Mouse (Mus musculus): Measurements from ENCODE around the gene Mien1. TPM values are rescaled to one million over a fixed set of nuclear protein-coding genes. Genes with fewer than 3 reads are reported as not detected.

Gene Mien1
- total RNA-seq, 1 experiment from 2014 or later: 74.3 TPM

GRCm38 (mm10) chr11:98388282-98388681 is 50.5 kb downstream of the Mien1 start:
- DNase-seq: no peak

Other genes with a start within 250 kb of the Mien1 start
- gene Med1, start 245.7 kb downstream of the Mien1 start, total RNA-seq (2021): 52.3 and 58.3 TPM in 2 replicates
- gene Cdk12, start 235.9 kb downstream of the Mien1 start, total RNA-seq (2021): 46.2 and 46.6 TPM in 2 replicates
- gene Neurod2, start 109.3 kb downstream of the Mien1 start, total RNA-seq (2021): 0.15 TPM in 1 of 2 replicates, not detected in the other
- gene Ppp1r1b, start 90.6 kb downstream of the Mien1 start, total RNA-seq (2021): 0.63 and 0.68 TPM in 2 replicates
- gene Stard3, start 80.6 kb downstream of the Mien1 start, total RNA-seq (2021): 21.5 and 22.7 TPM in 2 replicates
- gene Tcap, start 55.2 kb downstream of the Mien1 start, total RNA-seq (2021): 0.48 and 0.53 TPM in 2 replicates
- gene Pnmt, start 52.5 kb downstream of the Mien1 start, total RNA-seq (2021): 687 and 769 TPM in 2 replicates
- gene Pgap3, start 38.5 kb downstream of the Mien1 start, total RNA-seq (2021): 5.3 and 5.9 TPM in 2 replicates
- 5.9 and 6.8 TPM in 2 replicates for gene Erbb2, start 26.5 kb downstream of the Mien1 start, total RNA-seq (2021)
- 0.53 and 10.7 TPM in 2 replicates for gene Grb7, start 7.4 kb upstream of the Mien1 start, total RNA-seq (2021)
- 3.3 and 14.3 TPM in 2 replicates for gene Ikzf3, start 107.0 kb upstream of the Mien1 start, total RNA-seq (2021)
- gene Zpbp2, start 112.1 kb upstream of the Mien1 start, total RNA-seq (2021): not detected in 2 replicates
- gene Ormdl3, start 148.4 kb upstream of the Mien1 start, total RNA-seq (2021): 141 and 150 TPM in 2 replicates
- gene Lrrc3c, start 159.3 kb upstream of the Mien1 start, total RNA-seq (2021): not detected in 2 replicates
- gene Gm12355, start 186.7 kb upstream of the Mien1 start, total RNA-seq (2021): 15.0 and 17.2 TPM in 2 replicates
- 25.4 and 31.6 TPM in 2 replicates for gene Gsdma3, start 187.4 kb upstream of the Mien1 start, total RNA-seq (2021)
- 1.0 and 2.0 TPM in 2 replicates for gene Gsdma2, start 207.8 kb upstream of the Mien1 start, total RNA-seq (2021)
- 0.11 TPM in 1 of 2 replicates, not detected in the other for gene Gsdma, start 225.4 kb upstream of the Mien1 start, total RNA-seq (2021)
- 114 TPM in 2 replicates for gene Psmd3, start 243.6 kb upstream of the Mien1 start, total RNA-seq (2021)